Comparison of ENCODE assay signal across 9 mouse cellular contexts in genomic region chr5:8421424-8421823, GRCm38 (mm10). TPM values are rescaled to one million over a fixed set of nuclear protein-coding genes. Genes with fewer than 3 reads are reported as not detected.
DNase-seq lines count a peak whose midpoint lies in the region; ATAC-seq lines count a peak whose summit lies in the region.
"Had no signal": no experiment of that assay in that cellular context is flagged by ENCODE, and none has a peak within 500 bp of the region (broad histone marks: within the 10 kb centered on the region; RNA-seq: fewer than 3 reads in every experiment).

No protein-coding gene starts in this region.

- no peak for DNase-seq in urinary bladder, adult 18-20 months (ENCODE audit: low spot score in 2 of 2)
- no peak for DNase-seq in cerebellum, postnatal 10 days
- DNase-seq in kidney, adult 9 months = no peak
- DNase-seq: kidney, adult 8-10 months had no signal

- H3K36me3 ChIP-seq in megakaryocyte, embryonic 14.5 days (replicated peaks; ENCODE audit: low read length) = peaks cover 27% of the 10 kb centered on the region
- peaks cover 12% of the 10 kb centered on the region; the same call in 1 of the 2 replicates for H3K36me3 ChIP-seq in forebrain, embryonic 15.5 days
- peaks cover 46% of the 10 kb centered on the region for H3K36me3 ChIP-seq in liver, embryonic 12.5 days
- H3K36me3 ChIP-seq in stomach, embryonic 16.5 days (ENCODE audit: control insufficient read depth, insufficient read depth, low read length) = peaks cover 4% of the 10 kb centered on the region; the same call in 1 of the 2 replicates

- H3K4me2 ChIP-seq in forebrain, embryonic 15.5 days (replicated peaks) = peak overlapping the region; percentile 69
- H3K4me2 ChIP-seq in liver, embryonic 12.5 days = peak overlapping the region; percentile 81
- peak overlapping the region; percentile 63 for H3K4me2 ChIP-seq in stomach, embryonic 16.5 days (ENCODE audit: low read depth, low read length)

- 3% methylated on average over 3 of the region's 3 CpGs for WGBS in forebrain, embryonic 15.5 days
- WGBS in liver, embryonic 12.5 days (ENCODE audit: insufficient replicate concordance) = 9% methylated on average over 3 of the region's 3 CpGs
- 6% methylated on average over 3 of the region's 3 CpGs for WGBS in stomach, embryonic 16.5 days

- peak overlapping the region; percentile 100 for H3K4me3 ChIP-seq in megakaryocyte, embryonic 14.5 days (replicated peaks)
- peak overlapping the region; percentile 93 for H3K4me3 ChIP-seq in forebrain, embryonic 15.5 days
- peak overlapping the region; percentile 95 for H3K4me3 ChIP-seq in liver, embryonic 12.5 days
- peak overlapping the region; percentile 86 for H3K4me3 ChIP-seq in stomach, embryonic 16.5 days (replicated peaks; ENCODE audit: low read length)

- no peaks in the 10 kb centered on the region for H3K27me3 ChIP-seq in megakaryocyte, embryonic 14.5 days (replicated peaks)
- no peaks in the 10 kb centered on the region for H3K27me3 ChIP-seq in forebrain, embryonic 15.5 days
- no peaks in the 10 kb centered on the region for H3K27me3 ChIP-seq in liver, embryonic 12.5 days (replicated peaks)
- H3K27me3 ChIP-seq in stomach, embryonic 16.5 days (ENCODE audit: control insufficient read depth, insufficient read depth, low read length) = no peaks in the 10 kb centered on the region

- no peaks in the 10 kb centered on the region for H3K9me3 ChIP-seq in megakaryocyte, embryonic 14.5 days
- H3K9me3 ChIP-seq in forebrain, embryonic 15.5 days = no peaks in the 10 kb centered on the region
- no peaks in the 10 kb centered on the region for H3K9me3 ChIP-seq in liver, embryonic 12.5 days (replicated peaks)
- H3K9me3 ChIP-seq in stomach, embryonic 16.5 days (replicated peaks; ENCODE audit: control insufficient read depth, low read length) = no peaks in the 10 kb centered on the region

- peak overlapping the region; percentile 87 for H3K9ac ChIP-seq in forebrain, embryonic 15.5 days (replicated peaks)
- H3K9ac ChIP-seq in liver, embryonic 12.5 days = peak overlapping the region; percentile 93
- no peak overlapping the region for H3K9ac ChIP-seq in stomach, embryonic 16.5 days (ENCODE audit: low read length)

- H3K4me1 ChIP-seq in megakaryocyte, embryonic 14.5 days = peaks cover 54% of the 10 kb centered on the region
- peaks cover 22% of the 10 kb centered on the region for H3K4me1 ChIP-seq in forebrain, embryonic 15.5 days
- H3K4me1 ChIP-seq in liver, embryonic 12.5 days = peaks cover 52% of the 10 kb centered on the region
- peaks cover 5% of the 10 kb centered on the region; the same call in 1 of the 2 replicates for H3K4me1 ChIP-seq in stomach, embryonic 16.5 days (ENCODE audit: control insufficient read depth, insufficient read depth, low read length)

- no peak overlapping the region for H3K27ac ChIP-seq in forebrain, embryonic 15.5 days (replicated peaks)
- H3K27ac ChIP-seq in liver, embryonic 12.5 days = peak overlapping the region; percentile 94; the same call in 1 of the 2 replicates
- no peak overlapping the region for H3K27ac ChIP-seq in stomach, embryonic 16.5 days (ENCODE audit: low read length)

- ATAC-seq in megakaryocyte, adult 5-6 weeks (ENCODE audit: poor library complexity, severe bottlenecking) = no peak
- no peak for ATAC-seq in forebrain, embryonic 15.5 days (replicated peaks)
- ATAC-seq in liver, embryonic 12.5 days = no peak
- ATAC-seq in stomach, embryonic 16.5 days (ENCODE audit: insufficient read depth, low FRiP score) = no peak

RNA-seq across cellular contexts. Expression of gene Dbf4, which starts 1.1 kb away (rescaled TPM):
- polyA plus RNA-seq in megakaryocyte, embryonic 14.5 days (2012; ENCODE audit: insufficient read depth, low replicate concordance) = 1.2 and 7.8 TPM in 2 replicates
- total RNA-seq in megakaryocyte, adult 5-6 weeks (2015) = 65.6 and 69.3 TPM in 2 replicates
- 70.4 and 73.1 TPM in 2 replicates for total RNA-seq in megakaryocyte, adult 5-6 weeks (2017)
- 24.3 and 26.5 TPM in 2 replicates for polyA plus RNA-seq in forebrain, embryonic 15.5 days (2015; fragmentation: Nextera tagmentation; extraction: Ambion mirVana)
- 41.9 and 46.2 TPM in 2 replicates for polyA plus RNA-seq in liver, embryonic 12.5 days (2016; fragmentation: Nextera tagmentation; extraction: Ambion mirVana)
- 26.0 and 30.9 TPM in 2 replicates for polyA plus RNA-seq in stomach, embryonic 16.5 days (2015; fragmentation: Nextera tagmentation; extraction: Ambion mirVana)

RNA-seq across cellular contexts. Expression of gene Slc25a40, which starts 1.2 kb away (rescaled TPM):
- 0.57 and 0.73 TPM in 2 replicates for polyA plus RNA-seq in megakaryocyte, embryonic 14.5 days (2012; ENCODE audit: insufficient read depth, low replicate concordance)
- 6.4 and 10.2 TPM in 2 replicates for total RNA-seq in megakaryocyte, adult 5-6 weeks (2015)
- total RNA-seq in megakaryocyte, adult 5-6 weeks (2017) = 5.5 and 5.6 TPM in 2 replicates
- 7.5 and 8.6 TPM in 2 replicates for polyA plus RNA-seq in forebrain, embryonic 15.5 days (2015; fragmentation: Nextera tagmentation; extraction: Ambion mirVana)
- polyA plus RNA-seq in liver, embryonic 12.5 days (2016; fragmentation: Nextera tagmentation; extraction: Ambion mirVana) = 5.3 TPM in 2 replicates
- polyA plus RNA-seq in stomach, embryonic 16.5 days (2015; fragmentation: Nextera tagmentation; extraction: Ambion mirVana) = 10.4 and 12.5 TPM in 2 replicates

RNA-seq across cellular contexts. Expression of gene Adam22, which starts 53.5 kb away (rescaled TPM):
- 0.03 TPM in 1 of 2 replicates, not detected in the other for polyA plus RNA-seq in megakaryocyte, embryonic 14.5 days (2012; ENCODE audit: insufficient read depth, low replicate concordance)
- 0.40 TPM in 1 of 2 replicates, not detected in the other for total RNA-seq in megakaryocyte, adult 5-6 weeks (2015)
- total RNA-seq in megakaryocyte, adult 5-6 weeks (2017) = 0.04 and 0.18 TPM in 2 replicates
- 38.0 and 41.4 TPM in 2 replicates for polyA plus RNA-seq in forebrain, embryonic 15.5 days (2015; fragmentation: Nextera tagmentation; extraction: Ambion mirVana)
- polyA plus RNA-seq in liver, embryonic 12.5 days (2016; fragmentation: Nextera tagmentation; extraction: Ambion mirVana) = 0.56 and 0.93 TPM in 2 replicates
- 6.2 and 7.0 TPM in 2 replicates for polyA plus RNA-seq in stomach, embryonic 16.5 days (2015; fragmentation: Nextera tagmentation; extraction: Ambion mirVana)
